Mouse (Mus musculus): ENCODE results near the gene Hdgf. TPM values are rescaled to one million over a fixed set of nuclear protein-coding genes. Genes with fewer than 3 reads are reported as not detected.
"Not testable (repeated sequence)": the region's sequence is repeated elsewhere in the genome, so short reads cannot be mapped to it uniquely, and the experiment has no call there.

Hdgf gene
- polyA plus RNA-seq, 1 experiment from 2014 or later: 144 TPM

DNA sequence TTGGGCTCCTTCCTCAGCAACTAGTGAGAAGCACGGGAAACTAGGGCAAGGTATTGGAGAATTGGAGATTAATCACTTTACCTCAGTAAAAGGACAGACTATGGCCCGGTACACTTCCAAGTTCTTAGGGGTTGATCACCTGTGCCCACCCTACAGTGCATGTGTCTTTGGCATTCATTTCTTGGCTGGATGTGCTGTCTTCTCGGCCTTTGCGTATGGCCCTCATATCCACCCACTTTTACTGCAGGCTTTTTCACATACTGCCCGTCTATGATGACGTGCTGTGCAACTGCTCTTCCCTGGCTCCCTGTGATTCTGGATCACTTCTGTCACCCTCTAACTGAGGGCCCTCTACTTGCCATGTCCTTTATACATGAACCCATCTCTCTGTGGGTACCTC is 19.7 kb upstream of the Hdgf start:
- no peak for ATAC-seq
- H3K36me3 ChIP-seq (ENCODE audit: control insufficient read depth, insufficient read depth, low read length): no peaks in the 10 kb centered on the region
- H3K27me3 ChIP-seq (ENCODE audit: control insufficient read depth, insufficient read depth, low read depth, low read length): no peaks in the 10 kb centered on the region
- H3K4me3 ChIP-seq (ENCODE audit: low read depth, low read length): no peak overlapping the region; the same call in 1 of the 2 replicates
- H3K27ac ChIP-seq (ENCODE audit: low read length): no peak overlapping the region
- WGBS: 86% methylated on average over 6 of the region's 6 CpGs
- H3K9ac ChIP-seq (ENCODE audit: low read depth, low read length): no peak overlapping the region
- H3K9me3 ChIP-seq (replicated peaks; ENCODE audit: control insufficient read depth, low read length, poor library complexity, severe bottlenecking): no peaks in the 10 kb centered on the region
- peaks cover 22% of the 10 kb centered on the region for H3K4me1 ChIP-seq (ENCODE audit: control insufficient read depth, insufficient read depth, low read length)
- peak overlapping the region; percentile 57 for H3K4me2 ChIP-seq (ENCODE audit: low read length)

DNA sequence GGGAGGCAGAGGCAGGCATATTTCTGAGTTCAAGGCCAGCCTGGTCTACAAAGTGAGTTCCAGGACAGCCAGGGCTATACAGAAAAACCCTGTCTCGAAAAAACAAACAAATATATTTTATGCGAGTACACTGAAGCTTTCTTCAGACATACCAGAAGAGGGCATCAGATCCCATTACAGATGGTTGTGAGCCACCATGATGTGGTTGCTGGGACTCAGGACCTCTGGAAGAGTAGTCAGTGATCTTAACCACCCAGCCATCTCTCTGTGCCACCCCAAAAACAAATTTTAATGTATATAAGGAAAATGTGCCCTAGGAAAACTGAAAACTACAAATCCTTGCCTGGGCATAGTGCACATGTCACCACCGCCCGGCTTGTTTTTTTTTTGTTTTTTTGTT is 18.7 kb upstream of the Hdgf start:
- H3K27me3 ChIP-seq (ENCODE audit: control insufficient read depth, insufficient read depth, low read depth, low read length); ATAC-seq; H3K9me3 ChIP-seq (replicated peaks; ENCODE audit: control insufficient read depth, low read length, poor library complexity, severe bottlenecking); H3K27ac ChIP-seq (ENCODE audit: low read length); H3K9ac ChIP-seq (ENCODE audit: low read depth, low read length); H3K36me3 ChIP-seq (ENCODE audit: control insufficient read depth, insufficient read depth, low read length); H3K4me2 ChIP-seq (ENCODE audit: low read length); H3K4me3 ChIP-seq (ENCODE audit: low read depth, low read length): not testable (repeated sequence)
- peaks cover 20% of the 10 kb centered on the region for H3K4me1 ChIP-seq (ENCODE audit: control insufficient read depth, insufficient read depth, low read length)
- 79% methylated on average over 4 of the region's 4 CpGs for WGBS

DNA sequence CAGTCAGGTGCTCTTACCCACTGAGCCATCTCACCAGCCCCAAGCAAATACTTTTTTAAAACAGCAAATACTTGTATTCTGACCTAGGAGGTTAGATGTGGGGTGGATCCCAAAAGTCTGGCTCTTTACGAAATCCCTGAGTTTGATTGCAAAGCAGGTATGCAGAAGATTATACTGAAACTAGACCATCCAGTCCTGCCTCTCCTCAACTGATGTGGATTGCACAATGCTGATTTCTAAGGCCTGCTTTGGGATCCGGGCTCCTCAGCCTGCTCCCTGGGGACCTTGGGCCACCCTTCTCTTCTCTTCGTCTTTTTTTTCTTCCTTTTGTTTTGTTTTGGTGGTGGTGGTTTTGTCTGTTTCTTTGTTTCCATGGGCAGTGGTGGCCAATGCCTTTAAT is 14.6 kb upstream of the Hdgf start:
- H3K27me3 ChIP-seq (ENCODE audit: control insufficient read depth, insufficient read depth, low read depth, low read length): no peaks in the 10 kb centered on the region
- no peak overlapping the region for H3K9ac ChIP-seq (ENCODE audit: low read depth, low read length)
- H3K36me3 ChIP-seq (ENCODE audit: control insufficient read depth, insufficient read depth, low read length): no peaks in the 10 kb centered on the region
- H3K4me2 ChIP-seq (ENCODE audit: low read length): no peak overlapping the region
- H3K27ac ChIP-seq (ENCODE audit: low read length): no peak overlapping the region
- 43% methylated on average over 3 of the region's 3 CpGs for WGBS
- no peak for ATAC-seq
- no peaks in the 10 kb centered on the region for H3K4me1 ChIP-seq (ENCODE audit: control insufficient read depth, insufficient read depth, low read length)
- H3K4me3 ChIP-seq (ENCODE audit: low read depth, low read length): no peak overlapping the region
- H3K9me3 ChIP-seq (replicated peaks; ENCODE audit: control insufficient read depth, low read length, poor library complexity, severe bottlenecking): no peaks in the 10 kb centered on the region

DNA sequence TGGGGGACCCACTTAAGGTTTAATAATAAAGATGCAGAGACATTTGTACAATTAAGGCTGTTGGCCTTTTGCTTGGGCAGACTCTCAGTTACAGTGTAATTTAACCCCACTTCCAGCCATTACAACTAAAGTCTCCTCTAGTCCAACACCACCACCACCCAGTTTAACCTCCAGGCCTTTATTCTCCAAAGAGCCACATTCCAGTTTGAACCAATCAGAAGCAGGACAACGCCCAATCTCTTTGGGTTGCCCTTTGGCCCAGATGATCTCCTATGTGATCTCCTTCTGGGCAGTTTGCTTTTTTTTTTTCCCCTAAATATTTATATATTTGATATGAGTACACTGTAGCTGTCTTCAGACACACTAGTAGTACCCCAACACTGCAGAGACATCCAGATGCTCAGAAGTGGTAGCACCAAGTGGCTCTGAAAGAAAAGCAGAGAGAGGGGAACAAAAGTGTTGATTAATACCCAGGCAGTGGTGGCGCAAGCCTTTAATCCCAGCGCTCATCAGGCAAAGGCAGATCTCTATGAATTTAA is 12.7 kb upstream of the Hdgf start:
- H3K36me3 ChIP-seq (ENCODE audit: control insufficient read depth, insufficient read depth, low read length): no peaks in the 10 kb centered on the region
- no peak overlapping the region for H3K4me3 ChIP-seq (ENCODE audit: low read depth, low read length)
- WGBS: 54% methylated on average over 3 of the region's 3 CpGs
- no peak overlapping the region for H3K4me2 ChIP-seq (ENCODE audit: low read length)
- no peaks in the 10 kb centered on the region for H3K9me3 ChIP-seq (replicated peaks; ENCODE audit: control insufficient read depth, low read length, poor library complexity, severe bottlenecking)
- no peak overlapping the region for H3K27ac ChIP-seq (ENCODE audit: low read length)
- no peaks in the 10 kb centered on the region for H3K27me3 ChIP-seq (ENCODE audit: control insufficient read depth, insufficient read depth, low read depth, low read length)
- no peak overlapping the region for H3K9ac ChIP-seq (ENCODE audit: low read depth, low read length)
- H3K4me1 ChIP-seq (ENCODE audit: control insufficient read depth, insufficient read depth, low read length): no peaks in the 10 kb centered on the region
- ATAC-seq: no peak

DNA sequence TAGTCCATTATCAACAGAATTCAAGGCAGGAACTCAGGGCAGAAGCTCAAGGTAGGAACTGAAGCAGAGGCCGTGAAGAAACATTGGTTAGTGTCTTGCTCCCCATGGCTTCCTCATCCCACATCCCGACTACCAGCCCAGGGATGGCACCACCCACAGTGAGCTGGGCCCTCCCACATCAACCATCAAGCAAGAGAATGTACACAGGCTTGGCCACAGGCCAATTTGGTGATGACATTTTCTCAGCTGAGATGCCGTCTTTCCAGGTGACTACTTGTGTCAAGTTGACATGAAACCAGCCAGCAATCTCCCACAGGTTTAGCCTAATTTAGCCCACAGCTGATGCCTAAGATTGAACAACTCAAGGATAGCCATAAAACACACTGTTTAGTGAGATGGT is 6.9 kb upstream of the Hdgf start:
- no peak overlapping the region for H3K4me3 ChIP-seq (ENCODE audit: low read depth, low read length)
- H3K36me3 ChIP-seq (ENCODE audit: control insufficient read depth, insufficient read depth, low read length): no peaks in the 10 kb centered on the region
- H3K27me3 ChIP-seq (ENCODE audit: control insufficient read depth, insufficient read depth, low read depth, low read length): no peaks in the 10 kb centered on the region
- no peak overlapping the region for H3K27ac ChIP-seq (ENCODE audit: low read length)
- no peaks in the 10 kb centered on the region for H3K9me3 ChIP-seq (replicated peaks; ENCODE audit: control insufficient read depth, low read length, poor library complexity, severe bottlenecking)
- no peak for ATAC-seq
- WGBS: 74% methylated on average over 3 of the region's 3 CpGs
- no peak overlapping the region for H3K4me2 ChIP-seq (ENCODE audit: low read length)
- no peak overlapping the region for H3K9ac ChIP-seq (ENCODE audit: low read depth, low read length)
- H3K4me1 ChIP-seq (ENCODE audit: control insufficient read depth, insufficient read depth, low read length): no peaks in the 10 kb centered on the region

DNA sequence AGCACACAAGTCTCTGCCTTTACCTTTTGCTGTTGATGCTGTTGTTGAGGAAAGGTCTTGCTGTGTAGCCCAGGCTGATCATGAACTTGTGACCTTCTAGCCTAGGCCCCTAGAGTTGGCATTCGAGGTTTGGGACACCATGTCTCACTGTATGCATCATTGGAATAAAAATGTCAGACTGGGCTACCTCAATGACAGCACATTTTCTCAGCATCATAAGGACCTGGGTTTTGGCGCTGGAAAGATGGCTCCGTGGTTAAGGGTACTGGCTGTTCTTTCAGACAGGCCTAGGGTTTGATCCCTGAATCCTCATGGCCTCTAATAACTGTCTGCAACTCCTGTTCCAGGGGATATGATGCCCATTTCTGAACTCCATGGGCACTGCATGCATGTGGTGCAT is 6.3 kb upstream of the Hdgf start:
- no peaks in the 10 kb centered on the region for H3K27me3 ChIP-seq (ENCODE audit: control insufficient read depth, insufficient read depth, low read depth, low read length)
- no peaks in the 10 kb centered on the region for H3K36me3 ChIP-seq (ENCODE audit: control insufficient read depth, insufficient read depth, low read length)
- H3K27ac ChIP-seq (ENCODE audit: low read length): no peak overlapping the region
- H3K4me3 ChIP-seq (ENCODE audit: low read depth, low read length): no peak overlapping the region
- H3K9ac ChIP-seq (ENCODE audit: low read depth, low read length): no peak overlapping the region
- H3K4me2 ChIP-seq (ENCODE audit: low read length): no peak overlapping the region
- H3K9me3 ChIP-seq (replicated peaks; ENCODE audit: control insufficient read depth, low read length, poor library complexity, severe bottlenecking): no peaks in the 10 kb centered on the region
- no peaks in the 10 kb centered on the region for H3K4me1 ChIP-seq (ENCODE audit: control insufficient read depth, insufficient read depth, low read length)
- 87% methylated on average over 3 of the region's 3 CpGs for WGBS
- ATAC-seq: no peak

DNA sequence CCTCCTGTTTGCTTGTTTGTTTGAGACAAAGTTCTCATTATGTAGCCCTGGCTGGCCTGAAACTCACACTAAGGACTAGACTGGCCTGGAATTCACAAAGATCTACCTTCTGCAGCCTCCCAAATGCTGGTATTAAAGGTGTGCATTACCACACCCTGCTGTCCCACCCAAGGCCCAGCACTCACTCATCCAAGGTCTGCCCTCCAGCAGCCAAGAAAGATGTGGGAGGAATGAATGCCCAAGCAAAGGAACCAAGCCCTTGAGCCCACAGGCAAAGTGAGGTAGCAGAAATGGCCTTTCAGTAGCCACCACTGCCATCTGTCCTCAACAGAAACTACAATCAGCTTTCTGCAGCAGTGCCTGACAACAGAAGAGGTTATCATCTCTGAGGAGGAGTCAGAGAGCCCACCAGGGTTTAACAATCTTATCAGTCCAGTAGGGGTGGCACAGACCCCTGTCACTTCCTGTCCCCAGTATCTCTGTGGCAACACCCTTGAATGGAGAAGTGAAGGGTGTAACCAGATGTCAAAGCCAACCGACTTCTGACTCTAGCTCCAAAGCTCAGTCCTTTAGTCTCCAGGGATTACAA is 5.0 kb upstream of the Hdgf start:
- H3K27ac ChIP-seq (ENCODE audit: low read length): no peak overlapping the region
- no peak for ATAC-seq
- no peaks in the 10 kb centered on the region for H3K9me3 ChIP-seq (replicated peaks; ENCODE audit: control insufficient read depth, low read length, poor library complexity, severe bottlenecking)
- no peak overlapping the region for H3K4me3 ChIP-seq (ENCODE audit: low read depth, low read length)
- H3K4me1 ChIP-seq (ENCODE audit: control insufficient read depth, insufficient read depth, low read length): no peaks in the 10 kb centered on the region
- no peak overlapping the region for H3K9ac ChIP-seq (ENCODE audit: low read depth, low read length)
- 59% methylated on average over 1 of the region's 1 CpGs for WGBS
- H3K27me3 ChIP-seq (ENCODE audit: control insufficient read depth, insufficient read depth, low read depth, low read length): no peaks in the 10 kb centered on the region
- no peak overlapping the region for H3K4me2 ChIP-seq (ENCODE audit: low read length)
- H3K36me3 ChIP-seq (ENCODE audit: control insufficient read depth, insufficient read depth, low read length): no peaks in the 10 kb centered on the region

DNA sequence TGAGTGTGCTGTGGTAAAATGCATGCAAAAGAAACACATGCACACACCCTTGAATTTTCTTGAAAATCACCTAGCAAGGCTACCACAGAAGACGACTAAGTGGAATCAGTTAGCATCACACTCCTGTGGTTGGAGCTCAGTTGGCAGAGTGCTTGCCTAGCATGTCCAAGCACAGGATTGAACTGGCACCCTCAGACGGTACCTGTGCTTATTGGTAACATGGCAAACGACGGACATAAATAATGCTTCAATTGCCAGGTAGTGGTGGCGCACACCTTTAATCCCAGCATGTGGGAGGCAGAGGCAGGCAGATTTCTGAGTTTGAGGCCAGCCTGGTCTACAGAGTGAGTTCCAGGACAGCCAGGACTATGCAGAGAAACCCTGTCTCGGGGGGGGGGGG is 4.2 kb upstream of the Hdgf start:
- not testable (repeated sequence) for H3K4me2 ChIP-seq (ENCODE audit: low read length); H3K4me1 ChIP-seq (ENCODE audit: control insufficient read depth, insufficient read depth, low read length); H3K9ac ChIP-seq (ENCODE audit: low read depth, low read length); H3K27ac ChIP-seq (ENCODE audit: low read length); H3K4me3 ChIP-seq (ENCODE audit: low read depth, low read length); H3K36me3 ChIP-seq (ENCODE audit: control insufficient read depth, insufficient read depth, low read length); H3K9me3 ChIP-seq (replicated peaks; ENCODE audit: control insufficient read depth, low read length, poor library complexity, severe bottlenecking); ATAC-seq; H3K27me3 ChIP-seq (ENCODE audit: control insufficient read depth, insufficient read depth, low read depth, low read length)
- WGBS: 92% methylated on average over 5 of the region's 6 CpGs

DNA sequence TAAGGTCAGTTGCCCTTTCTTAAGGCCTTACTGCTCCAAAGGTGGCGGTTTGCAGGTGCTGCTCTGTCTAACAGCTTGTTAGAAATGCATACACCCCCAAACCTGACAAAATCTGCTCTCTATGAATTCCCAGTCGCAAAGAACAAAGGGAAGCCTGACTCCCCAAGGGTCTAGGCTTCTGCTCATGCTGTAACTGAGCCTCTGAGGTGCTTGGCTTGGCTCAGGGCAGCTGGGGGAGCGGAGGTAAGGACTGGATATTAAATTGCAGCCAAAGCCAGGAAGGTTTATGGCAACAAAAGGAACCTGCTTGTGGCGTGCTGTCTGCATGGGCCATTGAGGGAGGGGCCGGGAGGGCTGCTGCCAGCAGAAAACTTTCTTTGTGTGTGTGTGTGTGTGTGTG is 2.3 kb upstream of the Hdgf start:
- 56% methylated on average over 5 of the region's 5 CpGs for WGBS
- H3K9me3 ChIP-seq (replicated peaks; ENCODE audit: control insufficient read depth, low read length, poor library complexity, severe bottlenecking): no peaks in the 10 kb centered on the region
- ATAC-seq: no peak
- no peak overlapping the region for H3K4me3 ChIP-seq (ENCODE audit: low read depth, low read length)
- H3K4me1 ChIP-seq (ENCODE audit: control insufficient read depth, insufficient read depth, low read length): peaks cover 13% of the 10 kb centered on the region
- no peak overlapping the region for H3K4me2 ChIP-seq (ENCODE audit: low read length)
- no peaks in the 10 kb centered on the region for H3K36me3 ChIP-seq (ENCODE audit: control insufficient read depth, insufficient read depth, low read length)
- H3K27ac ChIP-seq (ENCODE audit: low read length): no peak overlapping the region
- H3K9ac ChIP-seq (ENCODE audit: low read depth, low read length): no peak overlapping the region
- H3K27me3 ChIP-seq (ENCODE audit: control insufficient read depth, insufficient read depth, low read depth, low read length): no peaks in the 10 kb centered on the region
